Mouse (Mus musculus) G1E (cell line): Measurements from ENCODE around the gene Arhgef1. TPM values are rescaled to one million over a fixed set of nuclear protein-coding genes. Genes with fewer than 3 reads are reported as not detected.

Experiments
- ATAC-seq: 2 replicates; pipeline ENCODE4 v1.8.0; 2016; ENCODE audit warnings: mild to moderate bottlenecking; ENCODE audit not compliant: insufficient number of reproducible peaks, poor library complexity, low FRiP score, severe bottlenecking; ENCODE audit errors: extremely low read depth
- DNase-seq: peaks from one replicate; pipeline ENCODE4 v3.0.0; 2012; ENCODE audit warnings: low spot score
- H3K27me3 ChIP-seq: 2 replicates; pipeline ENCODE4 v1.6.1; 2012; ENCODE audit warnings: mild to moderate bottlenecking, low read length, inconsistent platforms; ENCODE audit not compliant: insufficient read depth
- H3K36me3 ChIP-seq: replicated peaks from 2 replicates; pipeline ENCODE3; 2012; ENCODE audit warnings: mild to moderate bottlenecking, inconsistent platforms
- H3K4me1 ChIP-seq: 2 replicates; pipeline ENCODE4 v1.6.1; 2012; ENCODE audit warnings: low read depth, low read length, inconsistent platforms, mixed read lengths; ENCODE audit not compliant: insufficient read depth
- H3K4me3 ChIP-seq: 2 replicates; pipeline ENCODE4 v1.5.1; 2012; ENCODE audit warnings: low read depth, mild to moderate bottlenecking, inconsistent platforms, low read length, moderate library complexity, mixed read lengths
- H3K9me3 ChIP-seq: replicated peaks from 2 replicates; pipeline ENCODE4 v1.6.1; 2012; ENCODE audit warnings: inconsistent platforms
- CTCF ChIP-seq: IDR thresholded peaks from 2 replicates; pipeline ENCODE4 v1.5.1; 2012; ENCODE audit warnings: low read depth, low read length, inconsistent platforms, mixed read lengths
- GATA1 ChIP-seq: IDR thresholded peaks from 2 replicates; pipeline ENCODE4 v1.6.1; 2012; ENCODE audit warnings: borderline replicate concordance, low read length, inconsistent platforms, mixed read lengths
- GATA2 ChIP-seq: IDR thresholded peaks from 2 replicates; pipeline ENCODE4 v1.6.1; 2012; ENCODE audit warnings: low read depth, low read length, inconsistent platforms, borderline replicate concordance
- POLR2AphosphoS5 ChIP-seq: IDR thresholded peaks from 2 replicates; pipeline ENCODE4 v1.6.1; 2012; ENCODE audit warnings: low read depth, low read length, inconsistent platforms; ENCODE audit not compliant: insufficient replicate concordance
- TAL1 ChIP-seq: conservative IDR thresholded peaks from 2 replicates; pipeline ENCODE4 v1.6.1; 2012; ENCODE audit warnings: low read depth, low read length, inconsistent platforms, mixed read lengths
- polyA plus RNA-seq: library from polyadenylated mRNA; stranded (reverse); fragments of >175 nt; gene quantifications from 2 replicates; pipeline ENCODE4 v1.2.3, GENCODE M21; 2012
- total RNA-seq, 2 experiments: library from RNA; stranded (forward) in 1 of 2; stranded (reverse) in 1 of 2; fragments of 200-1000 nt in 1 of 2; fragments of >200 nt in 1 of 2; fragmentation: Nextera tagmentation in 1 of 2; gene quantifications; 2 replicates each; pipeline ENCODE4 v1.2.3; 2014 to 2017

Arhgef1 gene
- total and polyA plus RNA-seq, 3 experiments, result 48.2 to 371 (median 97.4) TPM

DNA sequence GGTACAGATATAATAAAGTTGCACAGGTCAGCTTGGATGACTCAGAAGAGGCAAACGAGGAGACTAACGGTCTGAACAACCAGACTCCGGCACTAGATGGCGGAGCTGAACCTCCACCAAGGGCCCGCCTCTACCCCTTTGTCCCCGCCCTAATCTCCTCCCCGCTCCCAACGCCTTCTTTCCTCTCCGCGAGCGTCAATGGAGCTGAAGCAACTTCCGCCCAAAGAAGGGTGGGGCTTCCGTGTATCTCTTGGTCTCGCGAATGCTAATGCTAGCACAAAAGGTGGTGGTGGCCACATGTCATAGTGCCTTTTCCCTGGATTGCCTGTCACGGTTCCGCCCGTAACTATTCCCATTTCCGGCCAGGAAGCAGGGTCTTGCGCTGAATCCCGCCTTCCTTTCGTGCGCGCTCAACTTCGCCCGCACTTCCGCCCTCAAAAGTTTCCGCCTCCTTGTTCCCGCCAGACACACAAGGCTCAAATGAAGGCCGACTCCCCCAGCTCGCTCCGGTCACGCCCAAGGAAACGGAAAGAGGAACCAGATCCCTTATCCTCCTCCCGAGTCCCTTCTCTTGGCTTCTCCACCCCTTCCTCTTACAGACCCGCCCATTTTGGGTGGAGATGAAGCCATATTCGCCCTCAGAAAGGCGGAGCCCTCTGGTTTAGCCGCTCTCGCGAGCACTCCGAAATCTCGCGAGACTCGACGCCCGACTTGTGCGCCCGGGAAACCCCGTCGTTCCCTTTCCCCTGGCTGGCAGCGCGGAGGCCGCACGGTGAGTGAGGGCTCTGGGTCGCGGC, 18.6 kb upstream of the Arhgef1 start, which contains the start of gene Rps19:
Rps19 (plus strand) TSS at position 476 of the 797 bp plus-strand sequence.
- H3K9me3 ChIP-seq, result no peaks in the 10 kb centered on the region
- H3K4me3 ChIP-seq, result peak within 1 kb of the TSS; percentile 97
- DNase-seq (peak; percentile 94), ATAC-seq (peak; percentile 91)
- H3K4me1 ChIP-seq, result peaks cover 41% of the 10 kb centered on the region
- TF ChIP-seq CTCF (no peak), POLR2AphosphoS5 (no peak), GATA1 (no peak), TAL1 (no peak), GATA2 (no peak)
- H3K36me3 ChIP-seq, result peaks cover 44% of the 10 kb centered on the region
- H3K27me3 ChIP-seq, result peaks cover 23% of the 10 kb centered on the region

DNA sequence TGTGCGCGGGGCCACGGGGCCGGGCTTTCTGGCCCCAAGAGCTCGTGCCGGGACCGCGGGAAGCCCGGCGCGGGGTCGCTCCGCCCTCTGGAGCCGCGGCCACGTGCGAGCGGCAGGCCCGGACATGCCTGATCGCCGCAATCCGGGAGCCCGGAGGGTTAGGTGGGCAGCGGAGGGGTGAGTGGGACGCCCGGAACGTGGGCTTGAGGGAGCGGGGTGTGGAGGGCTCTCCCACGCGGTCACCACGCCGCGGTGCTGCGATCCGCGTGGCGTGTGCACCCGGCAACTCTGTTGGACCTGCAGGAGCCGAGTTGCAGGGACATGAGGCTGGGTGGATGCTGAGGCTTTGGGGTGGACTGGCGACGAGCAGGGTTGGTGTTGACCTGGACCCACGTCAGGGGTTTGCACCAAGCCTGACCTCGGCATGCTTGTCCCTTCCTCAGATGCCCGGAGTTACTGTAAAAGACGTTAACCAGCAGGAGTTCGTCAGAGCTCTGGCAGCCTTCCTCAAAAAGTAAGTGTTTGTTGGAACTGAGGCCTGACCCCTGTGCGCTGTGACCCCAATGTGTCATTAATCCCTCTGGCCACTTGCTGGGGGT, 17.9 kb upstream of the Arhgef1 start:
- TF ChIP-seq GATA2 (no peak), CTCF (no peak), POLR2AphosphoS5 (peak; percentile 36; the same call in 1 of the 2 replicates)
- no peak for ATAC-seq
- Histone ChIP-seq H3K9me3 (no peaks in the 10 kb centered on the region), H3K27me3 (peaks cover 16% of the 10 kb centered on the region), H3K36me3 (peaks cover 51% of the 10 kb centered on the region), H3K4me3 (peak overlapping the region; percentile 97), H3K4me1 (peaks cover 48% of the 10 kb centered on the region)
- DNase-seq, result no peak

DNA sequence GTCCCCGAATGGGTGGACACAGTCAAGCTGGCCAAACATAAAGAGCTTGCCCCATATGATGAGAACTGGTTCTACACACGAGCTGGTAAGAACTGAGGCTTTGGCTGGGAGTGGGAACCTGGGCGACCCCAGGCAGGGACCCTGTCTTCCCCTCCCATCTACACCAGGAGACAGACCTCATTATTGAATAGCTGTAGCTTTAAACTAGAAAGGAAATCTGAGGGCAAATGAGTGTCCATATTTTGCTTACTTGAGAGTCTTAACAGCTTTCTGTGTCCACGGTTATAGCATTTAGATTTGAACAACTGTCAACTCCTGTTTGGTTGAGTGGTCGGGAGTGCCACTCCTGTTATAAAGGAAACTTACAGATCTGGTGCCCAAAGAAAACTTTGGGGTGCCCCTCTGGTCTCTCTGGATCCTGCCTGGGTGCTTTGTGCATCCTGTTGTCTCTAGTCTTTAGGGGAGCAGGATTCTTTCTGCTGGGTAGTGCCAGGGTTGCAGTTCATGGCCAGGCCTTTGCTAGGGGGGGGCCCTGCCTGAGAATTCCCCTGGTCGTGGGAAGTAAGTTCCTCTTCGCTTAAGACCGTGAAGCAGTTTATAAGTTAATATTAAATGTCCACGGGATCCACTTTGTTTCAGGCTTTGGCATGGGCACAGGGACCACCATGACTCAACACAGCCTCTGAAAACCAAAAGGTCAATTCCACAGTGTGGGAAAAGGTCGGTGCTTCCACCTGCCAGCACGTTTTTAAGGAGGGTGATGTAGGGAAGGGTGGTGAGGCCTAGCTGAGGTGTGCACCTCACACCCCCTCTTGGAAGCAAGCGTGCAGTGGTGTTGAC, 17.0 kb upstream of the Arhgef1 start:
- no peak for DNase-seq

DNA sequence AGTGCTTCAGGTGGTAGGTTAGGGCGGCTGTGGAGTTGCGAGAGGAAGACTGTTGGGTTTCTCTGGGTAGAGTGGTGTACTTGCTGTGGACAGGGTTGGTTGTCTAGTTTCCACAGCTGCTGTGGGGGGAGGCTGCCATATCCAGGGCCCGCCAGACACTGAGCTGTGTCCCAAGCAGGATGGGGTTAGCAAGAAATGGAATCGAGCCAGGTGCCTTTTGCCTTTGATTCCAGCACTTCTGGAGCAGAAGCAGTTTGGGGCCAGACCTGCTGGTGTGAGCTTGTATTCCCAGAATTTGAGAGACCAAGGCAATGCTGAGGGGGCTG, 16.4 kb upstream of the Arhgef1 start:
- Histone ChIP-seq H3K27me3 (peaks cover 6% of the 10 kb centered on the region; the same call in 1 of the 2 replicates), H3K36me3 (peaks cover 66% of the 10 kb centered on the region), H3K4me1 (peaks cover 58% of the 10 kb centered on the region), H3K4me3 (peak overlapping the region; percentile 97), H3K9me3 (no peaks in the 10 kb centered on the region)
- no peak for TF ChIP-seq CTCF
- no peak for TF ChIP-seq GATA1
- DNase-seq (no peak), ATAC-seq (no peak)

More for the DNA sequence above, 17.0 kb upstream of the Arhgef1 start:
- H3K4me1 ChIP-seq, result peaks cover 56% of the 10 kb centered on the region
- no peaks in the 10 kb centered on the region for H3K9me3 ChIP-seq
- H3K27me3 ChIP-seq, result peaks cover 10% of the 10 kb centered on the region
- peaks cover 60% of the 10 kb centered on the region for H3K36me3 ChIP-seq
- peak overlapping the region; percentile 97 for H3K4me3 ChIP-seq
- no peak for TF ChIP-seq GATA1
- no peak for TF ChIP-seq CTCF
- TF ChIP-seq POLR2AphosphoS5, result no peak; the same call in 1 of the 2 replicates
- TF ChIP-seq GATA2, result no peak
- no peak for TF ChIP-seq TAL1
- ATAC-seq, result no peak

DNA sequence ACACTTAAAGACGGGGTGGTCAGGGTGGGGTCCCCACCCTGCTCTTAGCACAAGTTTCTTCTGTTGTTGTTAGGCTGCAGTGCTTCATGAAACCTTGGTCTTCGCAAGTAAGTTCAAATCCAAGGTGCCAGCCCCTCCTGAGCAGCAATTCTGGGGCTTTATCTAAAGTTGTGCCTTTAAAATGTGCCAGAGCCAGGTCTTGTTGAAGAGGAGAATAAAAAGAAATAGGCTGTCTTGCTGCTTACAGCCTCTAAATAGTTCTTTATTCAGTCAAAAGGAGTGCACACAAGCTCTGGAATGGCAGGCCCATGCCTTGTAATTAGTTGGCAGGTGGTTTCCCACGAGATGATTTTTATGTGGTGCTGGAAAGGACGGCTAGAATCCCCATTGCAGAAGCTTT, 15.6 kb upstream of the Arhgef1 start:
- H3K4me3 ChIP-seq, result peak overlapping the region; percentile 97
- H3K9me3 ChIP-seq, result no peaks in the 10 kb centered on the region
- no peak for ATAC-seq
- DNase-seq, result no peak
- TF ChIP-seq POLR2AphosphoS5 (no peak), GATA1 (no peak), TAL1 (no peak), CTCF (no peak), GATA2 (no peak)
- H3K4me1 ChIP-seq, result peaks cover 62% of the 10 kb centered on the region
- H3K27me3 ChIP-seq, result 0 out of 2 replicates have a peak, but pooled peaks cover 4% of the 10 kb centered on the region
- H3K36me3 ChIP-seq, result peaks cover 69% of the 10 kb centered on the region
